Mouse (Mus musculus) limb, embryonic 11.5 days (tissue): ENCODE measurements around the gene Usp47. TPM values are rescaled to one million over a fixed set of nuclear protein-coding genes. Genes with fewer than 3 reads are reported as not detected.

ENCODE experiments used
- ATAC-seq: fragments of 200-750 bp; cut with Nextera tagmentation; 2 replicates; pipeline ENCODE4 v1.8.0; 2017; ENCODE audit warnings: low read depth; ENCODE audit not compliant: insufficient number of reproducible peaks, low FRiP score, low TSS enrichment
- DNase-seq: peaks from one replicate; pipeline ENCODE4 v3.0.0-alpha.2; 2015; ENCODE audit warnings: low spot score
- H3K27ac ChIP-seq: fragments of 300-500 bp; sonication (generic); replicated peaks from 2 replicates; pipeline ENCODE4 v1.5.1; 2014; ENCODE audit warnings: low read depth, mild to moderate bottlenecking, low read length
- H3K27me3 ChIP-seq: fragments of 300-500 bp; sonication (generic); 2 replicates; pipeline ENCODE4 v1.6.1; 2014; ENCODE audit warnings: mild to moderate bottlenecking, low read length, mixed read lengths; ENCODE audit not compliant: control insufficient read depth, insufficient read depth
- H3K36me3 ChIP-seq: fragments of 300-500 bp; sonication (generic); 2 replicates; pipeline ENCODE4 v1.6.1; 2014; ENCODE audit warnings: mild to moderate bottlenecking, low read length, moderate library complexity, mixed read lengths; ENCODE audit not compliant: control insufficient read depth, insufficient read depth
- H3K4me1 ChIP-seq: fragments of 300-500 bp; sonication (generic); 2 replicates; pipeline ENCODE4 v1.6.1; 2014; ENCODE audit warnings: low read length, mixed read lengths; ENCODE audit not compliant: control insufficient read depth, insufficient read depth
- H3K4me2 ChIP-seq: fragments of 300-500 bp; sonication (generic); 2 replicates; pipeline ENCODE4 v1.6.1; 2014; ENCODE audit warnings: low read depth, mild to moderate bottlenecking, moderate library complexity; ENCODE audit not compliant: severe bottlenecking
- H3K4me3 ChIP-seq: fragments of 300-500 bp; sonication (generic); 2 replicates; pipeline ENCODE4 v1.5.1; 2014; ENCODE audit warnings: low read depth, low read length
- H3K9ac ChIP-seq: fragments of 300-500 bp; sonication (generic); 2 replicates; pipeline ENCODE4 v1.6.1; 2014; ENCODE audit warnings: mild to moderate bottlenecking, low read length
- H3K9me3 ChIP-seq: fragments of 300-500 bp; sonication (generic); 2 replicates; pipeline ENCODE4 v1.6.1; 2016; ENCODE audit warnings: low read length; ENCODE audit not compliant: control insufficient read depth
- WGBS: fragments of 180-500 bp; shearing (Covaris S2); extraction: QIAGEN DNeasy Blood & Tissue Kit; methylation state at CpG from one replicate; pipeline ENCODE4 v1.1.7; 2014; 5-methylcytosine and 5-hydroxymethylcytosine counted together
- polyA plus RNA-seq: library from polyadenylated mRNA; unstranded; fragments of >200 nt; fragmentation: Nextera tagmentation; extraction: Ambion mirVana; gene quantifications from 2 replicates; pipeline ENCODE4 v1.2.1, GENCODE M21; 2014

Gene Usp47
- polyA plus RNA-seq, 1 experiment from 2014 or later = 99.7 TPM

- WGBS = under 1% methylated on average over 57 of the region's 58 CpGs
- no peaks in the 10 kb centered on the region for H3K27me3 ChIP-seq
- peak overlapping the region; percentile 97 for H3K4me3 ChIP-seq
- ATAC-seq (peak; percentile 78), DNase-seq (no peak)
- peak overlapping the region; percentile 98 for H3K9ac ChIP-seq
- no peaks in the 10 kb centered on the region for H3K9me3 ChIP-seq
- H3K36me3 ChIP-seq = no peaks in the 10 kb centered on the region
- H3K4me1 ChIP-seq = no peaks in the 10 kb centered on the region; the same call in 1 of the 2 replicates
- H3K4me2 ChIP-seq = peak overlapping the region; percentile 75
- H3K27ac ChIP-seq = peak overlapping the region; percentile 98
These were observed 519 bp downstream of the Usp47 start for GRCm38 (mm10) chr7:112023601-112024445.

- Histone ChIP-seq H3K9me3 (no peaks in the 10 kb centered on the region), H3K9ac (peak overlapping the region; percentile 98), H3K27ac (no peak overlapping the region), H3K27me3 (no peaks in the 10 kb centered on the region), H3K4me1 (no peaks in the 10 kb centered on the region; the same call in 1 of the 2 replicates), H3K4me2 (peak overlapping the region; percentile 75), H3K4me3 (peak overlapping the region; percentile 97), H3K36me3 (no peaks in the 10 kb centered on the region)
- DNase-seq (no peak), ATAC-seq (no peak)
- 33% methylated on average over 7 of the region's 7 CpGs for WGBS
These were observed 1.1 kb downstream of the Usp47 start for GRCm38 (mm10) chr7:112024446-112024730.

- Histone ChIP-seq H3K9me3 (no peaks in the 10 kb centered on the region), H3K4me3 (peak overlapping the region; percentile 97), H3K36me3 (no peaks in the 10 kb centered on the region), H3K9ac (peak overlapping the region; percentile 40; the same call in 1 of the 2 replicates), H3K4me2 (peak overlapping the region; percentile 75), H3K27ac (no peak overlapping the region), H3K4me1 (no peaks in the 10 kb centered on the region; the same call in 1 of the 2 replicates), H3K27me3 (no peaks in the 10 kb centered on the region)
- no peak for DNase-seq
- no peak for ATAC-seq
- 16% methylated on average over 5 of the region's 5 CpGs for WGBS
These were observed 1.6 kb downstream of the Usp47 start for GRCm38 (mm10) chr7:112024856-112025255.

GRCm38 (mm10) chr7:112030594-112030993 lies 7.3 kb downstream of the Usp47 start:
- H3K9me3 ChIP-seq = no peaks in the 10 kb centered on the region
- ATAC-seq (no peak), DNase-seq (no peak)
- WGBS = 93% methylated on average over 1 of the region's 1 CpGs
- no peaks in the 10 kb centered on the region for H3K27me3 ChIP-seq
- no peak overlapping the region for H3K27ac ChIP-seq
- H3K4me2 ChIP-seq = no peak overlapping the region
- no peak overlapping the region for H3K4me3 ChIP-seq
- H3K9ac ChIP-seq = no peak overlapping the region
- H3K4me1 ChIP-seq = no peaks in the 10 kb centered on the region; the same call in 1 of the 2 replicates
- no peaks in the 10 kb centered on the region for H3K36me3 ChIP-seq

DNA sequence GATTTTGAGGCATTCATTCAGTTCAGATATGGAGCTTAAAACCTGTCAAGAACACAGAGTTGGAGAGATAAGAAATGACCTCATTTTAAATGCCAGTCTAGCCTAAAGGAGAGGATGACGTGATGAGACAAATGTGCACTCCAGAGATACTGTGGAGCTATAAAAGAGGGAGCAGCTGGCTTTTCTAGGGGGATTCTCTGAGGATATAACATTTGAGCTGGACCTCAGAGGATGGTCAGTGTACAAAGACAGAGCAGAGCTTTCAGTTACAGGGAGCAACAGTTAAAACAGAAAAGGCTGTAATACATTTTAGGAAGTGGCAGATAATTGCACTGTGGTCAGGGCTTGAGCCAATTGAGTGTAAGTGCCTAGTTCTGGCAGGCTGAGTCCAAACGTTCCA lies 12.5 kb downstream of the Usp47 start:
- DNase-seq (no peak), ATAC-seq (no peak)
- Histone ChIP-seq H3K9me3 (no peaks in the 10 kb centered on the region), H3K9ac (no peak overlapping the region), H3K4me3 (no peak overlapping the region), H3K27ac (no peak overlapping the region), H3K27me3 (no peaks in the 10 kb centered on the region), H3K36me3 (no peaks in the 10 kb centered on the region), H3K4me1 (no peaks in the 10 kb centered on the region), H3K4me2 (no peak overlapping the region)
- WGBS = 26% methylated on average over 2 of the region's 2 CpGs

GRCm38 (mm10) chr7:112036636-112037035 lies 13.3 kb downstream of the Usp47 start:
- Histone ChIP-seq H3K36me3 (no peaks in the 10 kb centered on the region), H3K27me3 (no peaks in the 10 kb centered on the region), H3K9me3 (no peaks in the 10 kb centered on the region), H3K4me2 (no peak overlapping the region), H3K4me3 (no peak overlapping the region), H3K27ac (no peak overlapping the region), H3K9ac (no peak overlapping the region), H3K4me1 (no peaks in the 10 kb centered on the region)
- DNase-seq (no peak), ATAC-seq (no peak)
- 70% methylated on average over 1 of the region's 1 CpGs for WGBS

DNA sequence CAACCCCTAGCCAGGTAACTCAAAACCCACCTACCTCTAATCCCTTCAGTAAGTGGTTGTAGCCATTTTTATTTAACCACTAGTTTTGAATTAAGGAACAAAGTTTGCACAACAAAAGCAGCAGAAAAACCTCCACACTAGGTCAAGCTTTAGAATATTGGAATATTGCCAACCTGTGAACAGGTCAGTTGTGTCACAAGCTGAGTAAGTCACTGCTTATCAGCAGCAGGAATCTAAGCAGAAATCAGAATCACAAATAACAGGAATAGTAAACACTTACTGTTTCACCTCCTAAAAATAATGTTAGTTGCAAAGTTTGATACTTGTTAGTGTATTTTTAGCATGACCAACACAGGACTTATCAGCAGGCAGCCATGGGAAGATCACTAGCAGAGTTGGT lies 17.0 kb downstream of the Usp47 start:
- Histone ChIP-seq H3K4me1 (no peaks in the 10 kb centered on the region), H3K27ac (no peak overlapping the region), H3K9ac (no peak overlapping the region), H3K27me3 (no peaks in the 10 kb centered on the region), H3K4me3 (no peak overlapping the region), H3K9me3 (no peaks in the 10 kb centered on the region), H3K36me3 (no peaks in the 10 kb centered on the region), H3K4me2 (no peak overlapping the region)
- ATAC-seq (no peak), DNase-seq (no peak)

GRCm38 (mm10) chr7:112042758-112043157 lies 19.5 kb downstream of the Usp47 start:
- WGBS = 75% methylated on average over 2 of the region's 2 CpGs

GRCm38 (mm10) chr7:112045249-112045648 lies 21.9 kb downstream of the Usp47 start:
- no peaks in the 10 kb centered on the region for H3K4me1 ChIP-seq
- ATAC-seq (no peak), DNase-seq (no peak)
- H3K4me2 ChIP-seq = no peak overlapping the region
- H3K27ac ChIP-seq = no peak overlapping the region
- no peak overlapping the region for H3K4me3 ChIP-seq
- H3K9me3 ChIP-seq = no peaks in the 10 kb centered on the region
- no peaks in the 10 kb centered on the region for H3K27me3 ChIP-seq
- no peak overlapping the region for H3K9ac ChIP-seq
- 88% methylated on average over 1 of the region's 1 CpGs for WGBS
- H3K36me3 ChIP-seq = no peaks in the 10 kb centered on the region

More at GRCm38 (mm10) chr7:112042758-112043157, 19.5 kb downstream of the Usp47 start:
- H3K36me3 ChIP-seq = no peaks in the 10 kb centered on the region
- no peaks in the 10 kb centered on the region for H3K4me1 ChIP-seq
- H3K27me3 ChIP-seq = no peaks in the 10 kb centered on the region
- no peak overlapping the region for H3K4me3 ChIP-seq
- ATAC-seq (no peak), DNase-seq (no peak)
- no peak overlapping the region for H3K4me2 ChIP-seq
- H3K27ac ChIP-seq = no peak overlapping the region
- no peak overlapping the region for H3K9ac ChIP-seq
- no peaks in the 10 kb centered on the region for H3K9me3 ChIP-seq
